Mouse (Mus musculus) G1E (cell line): ENCODE results near the gene Spata2l. TPM values are rescaled to one million over a fixed set of nuclear protein-coding genes. Genes with fewer than 3 reads are reported as not detected.
"Not testable (repeated sequence)": the region's sequence is repeated elsewhere in the genome, so short reads cannot be mapped to it uniquely, and the experiment has no call there.

Source experiments
- ATAC-seq: 2 replicates; pipeline ENCODE4 v1.8.0; 2016; ENCODE audit warnings: mild to moderate bottlenecking; ENCODE audit not compliant: insufficient number of reproducible peaks, poor library complexity, low FRiP score, severe bottlenecking; ENCODE audit errors: extremely low read depth
- DNase-seq: peaks from one replicate; pipeline ENCODE4 v3.0.0; 2012; ENCODE audit warnings: low spot score
- H3K27me3 ChIP-seq: 2 replicates; pipeline ENCODE4 v1.6.1; 2012; ENCODE audit warnings: mild to moderate bottlenecking, low read length, inconsistent platforms; ENCODE audit not compliant: insufficient read depth
- H3K36me3 ChIP-seq: replicated peaks from 2 replicates; pipeline ENCODE3; 2012; ENCODE audit warnings: mild to moderate bottlenecking, inconsistent platforms
- H3K4me1 ChIP-seq: 2 replicates; pipeline ENCODE4 v1.6.1; 2012; ENCODE audit warnings: low read depth, low read length, inconsistent platforms, mixed read lengths; ENCODE audit not compliant: insufficient read depth
- H3K4me3 ChIP-seq: 2 replicates; pipeline ENCODE4 v1.5.1; 2012; ENCODE audit warnings: low read depth, mild to moderate bottlenecking, inconsistent platforms, low read length, moderate library complexity, mixed read lengths
- H3K9me3 ChIP-seq: replicated peaks from 2 replicates; pipeline ENCODE4 v1.6.1; 2012; ENCODE audit warnings: inconsistent platforms
- CTCF ChIP-seq: IDR thresholded peaks from 2 replicates; pipeline ENCODE4 v1.5.1; 2012; ENCODE audit warnings: low read depth, low read length, inconsistent platforms, mixed read lengths
- GATA1 ChIP-seq: IDR thresholded peaks from 2 replicates; pipeline ENCODE4 v1.6.1; 2012; ENCODE audit warnings: borderline replicate concordance, low read length, inconsistent platforms, mixed read lengths
- GATA2 ChIP-seq: IDR thresholded peaks from 2 replicates; pipeline ENCODE4 v1.6.1; 2012; ENCODE audit warnings: low read depth, low read length, inconsistent platforms, borderline replicate concordance
- POLR2AphosphoS5 ChIP-seq: IDR thresholded peaks from 2 replicates; pipeline ENCODE4 v1.6.1; 2012; ENCODE audit warnings: low read depth, low read length, inconsistent platforms; ENCODE audit not compliant: insufficient replicate concordance
- TAL1 ChIP-seq: conservative IDR thresholded peaks from 2 replicates; pipeline ENCODE4 v1.6.1; 2012; ENCODE audit warnings: low read depth, low read length, inconsistent platforms, mixed read lengths
- polyA plus RNA-seq: library from polyadenylated mRNA; stranded (reverse); fragments of >175 nt; gene quantifications from 2 replicates; pipeline ENCODE4 v1.2.3, GENCODE M21; 2012
- total RNA-seq, 2 experiments: library from RNA; stranded (forward) in 1 of 2; stranded (reverse) in 1 of 2; fragments of 200-1000 nt in 1 of 2; fragments of >200 nt in 1 of 2; fragmentation: Nextera tagmentation in 1 of 2; gene quantifications; 2 replicates each; pipeline ENCODE4 v1.2.3; 2014 to 2017

The Spata2l gene
- total and polyA plus RNA-seq, 3 experiments, result 2.2 to 6.8 (median 5.7) TPM

GRCm38 (mm10) chr8:123212321-123213117 is 23.5 kb downstream of the Spata2l start, which contains the start of the genes Chmp1a and Spata33:
Gene Chmp1a (minus strand): TSS chr8:123212763.
Gene Spata33 (plus strand): TSS chr8:123212832.
- peaks cover 46% of the 10 kb centered on the region for H3K4me1 ChIP-seq
- peak within 1 kb of the TSS; percentile 86 for H3K4me3 ChIP-seq
- H3K27me3 ChIP-seq, result peaks cover 9% of the 10 kb centered on the region
- H3K36me3 ChIP-seq, result peaks cover 40% of the 10 kb centered on the region
- peak; percentile 79 for ATAC-seq
- TF ChIP-seq GATA1 (no peak), CTCF (peak; percentile 38; the same call in 1 of the 2 replicates)
- DNase-seq, result peak; percentile 96
- H3K9me3 ChIP-seq, result no peaks in the 10 kb centered on the region

- no peak for DNase-seq
- no peak for TF ChIP-seq POLR2AphosphoS5
- TF ChIP-seq GATA1, result no peak
- no peak for TF ChIP-seq TAL1
- no peak for TF ChIP-seq CTCF
- TF ChIP-seq GATA2, result no peak
- H3K4me1 ChIP-seq, result peaks cover 40% of the 10 kb centered on the region
- no peak for ATAC-seq
- H3K4me3 ChIP-seq, result peak overlapping the region; percentile 86
- H3K27me3 ChIP-seq, result peaks cover 6% of the 10 kb centered on the region; the same call in 1 of the 2 replicates
- H3K36me3 ChIP-seq, result peaks cover 47% of the 10 kb centered on the region
- no peaks in the 10 kb centered on the region for H3K9me3 ChIP-seq
These were observed 24.2 kb downstream of the Spata2l start for GRCm38 (mm10) chr8:123211876-123212275.

- TF ChIP-seq POLR2AphosphoS5 (no peak), GATA2 (no peak), CTCF (no peak), GATA1 (no peak), TAL1 (no peak)
- Histone ChIP-seq H3K36me3 (peaks cover 56% of the 10 kb centered on the region), H3K4me3 (no peak overlapping the region), H3K9me3 (no peaks in the 10 kb centered on the region), H3K4me1 (peaks cover 8% of the 10 kb centered on the region), H3K27me3 (peaks cover 36% of the 10 kb centered on the region)
- DNase-seq, result no peak
- ATAC-seq, result no peak
These were observed 32.5 kb downstream of the Spata2l start for GRCm38 (mm10) chr8:123203571-123203970.

GRCm38 (mm10) chr8:123202288-123202687 is 33.7 kb downstream of the Spata2l start:
- Histone ChIP-seq H3K9me3 (no peaks in the 10 kb centered on the region), H3K27me3 (peaks cover 44% of the 10 kb centered on the region), H3K36me3 (peaks cover 43% of the 10 kb centered on the region), H3K4me1 (peaks cover 13% of the 10 kb centered on the region), H3K4me3 (no peak overlapping the region)
- DNase-seq (peak; percentile 56), ATAC-seq (no peak)
- peak; percentile 92 for TF ChIP-seq CTCF
- no peak for TF ChIP-seq GATA1

- Histone ChIP-seq H3K36me3 (peaks cover 23% of the 10 kb centered on the region), H3K4me3 (no peak overlapping the region), H3K27me3 (peaks cover 49% of the 10 kb centered on the region), H3K9me3 (no peaks in the 10 kb centered on the region), H3K4me1 (peaks cover 14% of the 10 kb centered on the region)
- TF ChIP-seq CTCF (no peak), GATA1 (no peak), GATA2 (no peak), POLR2AphosphoS5 (no peak), TAL1 (no peak)
- ATAC-seq, result no peak
- no peak for DNase-seq
These were observed 36.2 kb downstream of the Spata2l start for GRCm38 (mm10) chr8:123199864-123200263.

GRCm38 (mm10) chr8:123197016-123197415 is 39.0 kb downstream of the Spata2l start:
- not testable (repeated sequence) for H3K36me3 ChIP-seq, ATAC-seq, H3K4me3 ChIP-seq, H3K9me3 ChIP-seq, DNase-seq
- Histone ChIP-seq H3K27me3 (peaks cover 61% of the 10 kb centered on the region), H3K4me1 (peaks cover 13% of the 10 kb centered on the region)

GRCm38 (mm10) chr8:123193771-123194170 is 42.3 kb downstream of the Spata2l start:
- TF ChIP-seq TAL1, result no peak
- TF ChIP-seq POLR2AphosphoS5, result no peak
- no peak for TF ChIP-seq GATA2
- TF ChIP-seq CTCF, result no peak
- TF ChIP-seq GATA1, result no peak
- ATAC-seq (no peak), DNase-seq (no peak)
- no peaks in the 10 kb centered on the region for H3K36me3 ChIP-seq
- H3K9me3 ChIP-seq, result no peaks in the 10 kb centered on the region
- peaks cover 49% of the 10 kb centered on the region for H3K27me3 ChIP-seq
- no peak overlapping the region for H3K4me3 ChIP-seq
- H3K4me1 ChIP-seq, result peaks cover 29% of the 10 kb centered on the region
